Mouse (Mus musculus): ENCODE measurements around the gene Plekha4.

DNA sequence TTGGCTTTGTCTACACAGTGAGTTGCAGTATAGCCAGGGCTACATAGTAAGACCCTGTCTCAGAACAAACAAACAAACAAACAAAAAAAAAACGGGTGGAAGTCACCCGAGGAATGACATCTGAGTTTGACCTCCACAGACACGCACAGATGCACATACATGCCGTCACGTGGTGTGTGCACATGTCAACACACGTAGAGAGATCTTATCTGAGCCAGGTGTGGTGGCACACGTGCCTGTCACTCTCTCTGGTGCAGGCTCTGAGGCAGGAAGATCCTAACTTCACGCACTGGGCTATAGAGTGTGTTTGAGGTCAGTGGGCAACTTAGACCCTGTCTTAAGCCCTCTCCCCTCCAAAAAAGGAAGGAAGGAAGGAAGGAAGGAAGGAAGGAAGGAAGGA, 47.8 kb downstream of the Plekha4 start:
- TF ChIP-seq CTCF (conservative IDR thresholded peaks at IDR 0.05; ENCODE audit: insufficient read depth, insufficient read length, low read depth, low read length) (no peak), POLR2A (IDR thresholded peaks at IDR 0.05; ENCODE audit: low read depth, low read length) (no peak)

Measured in kidney, adult 2 months (tissue).